Mouse (Mus musculus): Measurements from ENCODE around the gene Rora. TPM values are rescaled to one million over a fixed set of nuclear protein-coding genes. Genes with fewer than 3 reads are reported as not detected.
"Not testable (repeated sequence)": the region's sequence is repeated elsewhere in the genome, so short reads cannot be mapped to it uniquely, and the experiment has no call there.

Gene Rora
- total RNA-seq, 2 experiments from 2014 or later = 56.5 to 109 TPM

DNA sequence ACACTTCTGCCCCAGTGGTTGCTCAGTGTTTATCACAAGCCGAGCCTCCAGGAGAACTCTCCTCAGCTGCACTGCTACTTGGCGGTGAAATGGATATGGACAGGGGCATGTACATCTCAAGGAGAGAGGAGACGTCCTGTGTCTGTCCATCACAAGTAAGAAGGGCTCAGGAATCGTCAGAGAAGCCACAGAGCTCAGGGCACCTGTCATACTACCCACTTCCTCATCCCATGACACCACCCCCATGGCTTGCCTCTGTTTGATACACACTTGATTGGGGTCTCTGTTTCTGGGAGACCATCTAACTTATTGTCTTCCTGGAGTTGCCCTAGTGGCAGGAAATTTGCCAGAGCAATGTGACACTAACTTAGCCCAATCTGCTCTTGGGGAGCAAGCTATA, 433.3 kb downstream of the Rora start:
- DNase-seq = no peak

DNA sequence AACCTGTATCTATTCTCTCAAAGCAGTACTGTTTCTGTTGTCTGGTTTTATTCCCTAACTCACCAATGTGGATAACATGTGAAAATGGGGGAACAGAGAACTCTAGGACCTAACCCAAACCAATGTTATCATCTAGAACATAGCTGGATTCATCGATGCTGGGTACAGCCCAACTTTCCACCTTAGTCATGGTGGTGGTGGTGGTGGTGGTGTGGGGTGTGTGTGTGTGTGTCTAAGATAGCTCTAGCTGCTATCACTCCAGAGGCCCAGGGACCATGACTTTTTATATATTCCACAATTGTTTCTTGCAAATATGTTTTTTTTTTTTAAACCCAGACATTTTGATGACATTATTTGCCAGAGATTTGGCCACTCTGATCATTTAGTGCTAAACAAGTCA, 433.7 kb downstream of the Rora start:
- DNase-seq = no peak

DNA sequence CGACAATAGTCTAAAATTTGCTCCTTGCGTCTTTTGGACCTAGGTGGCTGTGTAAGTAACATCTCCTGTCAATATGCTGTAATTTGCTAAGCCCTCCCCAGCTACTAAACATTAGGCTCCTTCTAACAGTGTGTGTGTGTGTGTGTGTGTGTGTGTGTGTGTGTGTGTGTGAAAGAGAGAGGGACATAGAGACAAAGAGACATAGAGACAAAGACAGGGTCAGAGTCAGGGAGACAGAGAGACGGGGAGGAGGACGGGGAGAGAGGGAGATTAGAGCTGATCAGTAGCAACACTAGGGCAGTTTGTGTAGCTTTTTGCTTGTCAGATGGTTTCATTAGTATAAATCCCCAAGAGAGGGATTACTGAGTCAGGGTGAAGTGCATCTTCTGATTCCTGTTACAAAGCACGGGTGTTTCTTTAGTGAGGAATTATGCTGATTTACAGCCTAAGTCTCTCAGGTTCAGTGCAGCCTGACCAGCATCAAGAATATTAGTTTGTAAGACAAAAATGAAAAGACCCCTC, 437.2 kb downstream of the Rora start:
- no peak for DNase-seq

DNA sequence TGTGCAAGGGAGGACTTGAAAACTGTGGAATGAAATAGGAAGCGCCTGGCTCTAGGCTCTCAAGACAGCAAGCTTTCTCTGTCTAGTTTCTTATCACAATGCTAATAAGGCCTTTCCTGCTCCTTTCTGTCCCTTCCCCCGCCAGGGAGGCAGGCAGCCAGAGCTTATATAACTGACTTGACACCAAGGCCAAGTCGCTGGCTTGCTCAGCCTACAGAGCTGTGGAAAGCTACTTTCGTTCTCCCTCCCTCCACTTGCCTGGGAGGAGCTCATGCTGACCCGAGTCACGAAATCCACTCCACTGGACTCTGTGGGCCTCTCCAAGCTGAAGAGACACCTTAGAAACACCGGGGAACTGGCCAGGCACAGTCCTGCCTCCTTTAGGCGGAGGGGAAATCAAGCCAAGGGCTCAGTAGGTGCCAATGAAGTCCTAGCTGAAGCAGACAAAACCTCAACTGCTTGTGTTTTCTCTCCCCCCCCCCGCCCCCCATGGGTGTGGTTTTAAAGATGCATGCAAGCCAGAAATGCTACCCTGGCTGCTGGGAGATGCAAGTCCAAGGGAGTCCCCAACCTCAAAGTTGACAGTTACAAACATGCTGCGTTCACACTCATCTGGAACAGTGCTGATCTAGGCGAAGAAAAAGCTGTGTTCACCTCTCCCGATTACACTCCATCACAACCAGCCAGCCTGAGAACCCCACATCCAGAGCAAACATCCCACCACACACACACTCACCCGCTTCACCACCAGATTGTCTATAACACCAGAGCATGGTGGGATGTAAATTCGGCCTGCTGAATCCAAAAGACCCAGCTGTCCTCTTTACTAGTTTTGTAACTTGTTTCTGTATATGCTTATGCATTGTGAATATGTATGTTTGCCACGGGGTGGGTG, 438.8 kb downstream of the Rora start:
- peak; percentile 93 to 94 for DNase-seq

DNA sequence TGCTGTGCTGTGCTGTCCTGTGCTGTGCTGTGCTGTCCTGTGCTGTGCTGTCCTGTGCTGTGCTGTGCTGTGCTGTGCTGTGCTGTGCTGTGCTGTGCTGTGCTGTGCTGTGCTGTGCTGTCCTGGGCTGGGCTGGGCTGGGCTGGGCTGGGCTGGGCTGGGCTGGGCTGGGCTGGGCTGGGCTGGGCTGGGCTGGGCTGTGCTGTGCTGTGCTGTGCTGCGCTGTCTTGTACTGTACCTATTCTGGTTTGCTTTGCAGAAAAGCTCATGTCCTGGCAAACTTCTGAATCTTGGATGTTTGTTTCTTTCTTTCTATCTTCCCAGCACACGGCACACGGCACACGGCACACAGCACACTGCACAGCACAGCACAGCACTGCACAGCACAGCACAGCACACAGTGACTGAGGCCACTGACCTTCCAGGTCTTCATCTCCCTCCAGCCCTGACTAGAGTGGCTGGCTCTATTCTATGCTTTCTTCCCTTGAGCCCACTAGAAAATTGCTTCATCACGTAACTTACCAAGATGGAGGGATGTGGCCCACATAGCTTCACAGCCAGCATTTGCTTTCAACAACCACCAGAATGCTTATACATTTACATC, 446.7 kb downstream of the Rora start:
- not testable (repeated sequence) for DNase-seq

DNA sequence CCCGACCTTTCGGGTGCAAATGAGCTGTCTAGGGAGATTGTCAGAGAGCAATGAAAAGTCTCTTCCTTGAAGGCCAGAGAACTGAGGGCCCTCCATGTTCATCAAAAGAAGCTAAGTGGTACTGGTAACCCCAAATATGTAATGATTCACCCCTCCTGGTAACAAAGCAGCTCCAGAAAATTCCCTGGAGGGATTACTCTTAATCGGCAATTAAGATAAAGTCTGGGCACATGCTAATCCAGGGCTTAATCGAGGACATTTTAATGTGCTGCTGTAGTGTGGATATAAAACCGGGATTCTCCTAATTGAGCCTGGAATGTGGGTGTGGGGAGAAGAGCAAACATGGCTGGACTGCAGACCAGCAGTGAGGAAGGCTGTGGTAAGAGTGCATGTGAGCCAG, 450.7 kb downstream of the Rora start:
- DNase-seq = no peak

DNA sequence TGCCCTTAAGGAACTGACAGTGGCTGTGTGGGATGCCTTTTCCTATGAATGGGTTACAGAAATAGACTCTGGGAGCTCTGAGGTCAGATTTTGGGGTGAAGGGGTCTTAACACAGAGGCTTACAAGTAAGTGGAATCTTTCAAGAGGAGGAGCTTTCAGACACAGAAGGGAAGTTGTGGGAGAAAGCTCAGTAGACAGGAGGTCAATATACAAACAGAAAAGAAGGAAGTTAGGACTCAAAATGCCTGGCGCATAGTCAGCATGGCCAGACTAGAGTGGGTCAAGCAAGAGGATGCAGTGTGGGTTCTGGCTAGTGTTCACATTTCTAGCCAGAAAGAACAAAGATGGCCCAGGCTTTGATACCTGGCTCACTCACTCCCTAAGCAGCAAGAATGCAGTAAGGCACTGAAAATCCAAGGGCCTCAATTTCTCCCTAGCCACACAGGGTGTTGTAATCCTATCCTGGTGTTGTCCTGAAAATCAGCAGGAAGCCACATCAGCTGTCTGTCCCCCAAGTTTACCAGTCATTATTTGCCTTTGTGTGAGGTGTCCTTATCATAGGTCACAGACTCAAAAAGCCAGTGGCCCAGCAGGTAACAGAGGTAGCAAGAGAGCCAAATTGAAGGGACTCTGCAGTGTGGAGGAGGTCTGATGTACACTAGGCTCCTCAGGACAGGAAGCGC, 456.2 kb downstream of the Rora start:
- DNase-seq = no peak

DNA sequence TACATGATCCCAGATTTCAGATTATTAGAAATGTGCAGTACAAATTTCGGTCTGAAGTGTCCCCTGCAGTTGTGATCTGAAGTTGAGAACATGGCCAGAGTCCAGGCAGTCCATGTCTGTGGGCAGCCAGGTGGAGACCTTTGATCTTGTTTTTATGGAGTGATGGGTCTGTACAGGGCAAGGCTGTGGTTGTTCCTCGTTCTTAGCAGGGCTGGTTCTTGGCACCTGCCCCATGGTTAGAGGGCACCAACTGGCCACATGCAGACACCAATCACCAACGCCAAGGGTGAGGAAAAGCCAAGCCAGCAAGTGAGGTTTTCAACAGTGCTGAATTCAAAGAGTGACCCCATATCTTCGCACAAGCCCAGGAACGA, 456.7 kb downstream of the Rora start:
- DNase-seq = peak in 1 of 2 experiments; percentile 34

DNA sequence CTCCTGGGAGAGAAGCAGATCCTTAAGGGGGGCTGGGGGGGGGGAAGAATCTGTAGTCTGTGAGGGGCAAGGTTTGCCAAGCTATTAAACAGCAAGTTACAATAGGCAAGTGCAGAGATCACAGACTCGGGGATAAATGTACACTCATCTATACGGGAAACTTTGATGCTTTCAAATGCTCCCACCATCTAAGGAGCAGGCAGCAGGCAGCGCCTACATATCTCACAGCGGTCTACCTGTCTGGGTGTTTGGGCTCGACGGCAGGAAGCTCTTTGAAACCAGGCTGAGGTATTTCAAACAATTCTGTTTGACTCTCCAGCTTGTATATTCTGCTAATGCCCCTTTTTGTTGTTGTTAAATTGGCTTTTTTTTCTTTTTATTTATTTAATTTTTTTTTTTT, 457.1 kb downstream of the Rora start:
- DNase-seq = no peak

DNA sequence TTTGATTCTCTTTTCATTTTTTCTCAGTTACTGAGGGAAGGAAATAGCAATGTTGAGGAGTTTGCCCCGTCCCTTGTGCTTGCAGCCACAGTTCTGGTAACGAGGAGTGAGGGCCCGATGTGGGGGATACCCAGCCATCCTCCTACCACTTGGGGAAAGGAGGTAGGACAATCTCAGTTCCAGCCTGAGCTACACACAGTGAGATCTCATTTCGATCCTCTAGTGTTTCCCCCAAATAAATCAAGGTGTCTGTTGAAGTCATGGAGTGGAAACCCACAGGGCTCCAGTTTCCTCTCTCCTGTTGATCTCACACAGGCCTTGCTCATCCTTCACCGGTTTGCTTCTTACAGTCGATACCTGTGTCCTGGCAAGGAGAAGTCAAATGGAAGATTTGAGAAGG, 458.0 kb downstream of the Rora start:
- DNase-seq = no peak

DNA sequence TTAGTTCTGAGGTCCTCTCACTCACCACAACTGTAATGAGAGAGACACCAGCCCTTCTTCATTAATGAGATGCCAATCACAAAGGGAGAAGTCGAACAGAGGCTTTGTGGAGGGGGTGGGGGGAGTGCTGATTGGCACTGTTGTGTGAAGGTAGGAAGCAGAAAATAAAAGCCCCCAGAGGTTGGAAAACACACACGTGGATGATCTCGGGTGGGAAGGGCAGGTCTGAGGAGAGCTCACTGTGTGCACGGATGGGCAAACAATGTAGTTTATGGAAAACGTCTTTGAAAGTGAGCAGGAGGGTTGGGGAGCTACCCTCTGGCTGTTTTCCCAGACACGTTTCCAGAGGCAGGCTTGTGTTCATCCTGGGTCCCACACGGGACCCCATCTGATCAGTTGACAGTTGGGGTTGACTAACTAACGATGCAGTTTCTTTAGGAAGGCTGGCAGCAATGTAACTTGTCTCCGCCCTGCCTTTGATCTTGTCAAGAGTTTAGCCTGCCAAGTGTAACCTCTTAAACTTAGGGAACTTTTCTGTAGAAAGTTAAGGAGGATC, 460.9 kb downstream of the Rora start:
- DNase-seq = no peak

DNA sequence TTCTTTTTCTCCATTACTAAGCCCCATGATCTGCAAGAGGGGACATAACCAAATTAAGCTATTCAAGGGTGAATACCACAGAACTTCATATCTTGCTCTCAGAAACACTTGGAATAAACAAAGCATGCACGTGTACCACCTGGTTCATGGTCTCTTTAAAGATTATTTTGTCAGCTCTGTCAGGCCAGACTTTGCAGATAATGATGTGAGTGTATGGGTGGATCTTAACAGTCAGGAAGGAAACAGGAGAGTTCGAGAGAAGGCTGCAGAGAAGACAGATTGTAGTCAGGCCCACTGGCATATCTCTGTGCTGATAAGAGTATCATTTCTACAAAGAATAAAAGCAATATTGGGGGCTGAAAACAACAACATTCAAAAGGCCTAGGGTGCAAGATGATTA, 463.2 kb downstream of the Rora start:
- no peak for DNase-seq

DNA sequence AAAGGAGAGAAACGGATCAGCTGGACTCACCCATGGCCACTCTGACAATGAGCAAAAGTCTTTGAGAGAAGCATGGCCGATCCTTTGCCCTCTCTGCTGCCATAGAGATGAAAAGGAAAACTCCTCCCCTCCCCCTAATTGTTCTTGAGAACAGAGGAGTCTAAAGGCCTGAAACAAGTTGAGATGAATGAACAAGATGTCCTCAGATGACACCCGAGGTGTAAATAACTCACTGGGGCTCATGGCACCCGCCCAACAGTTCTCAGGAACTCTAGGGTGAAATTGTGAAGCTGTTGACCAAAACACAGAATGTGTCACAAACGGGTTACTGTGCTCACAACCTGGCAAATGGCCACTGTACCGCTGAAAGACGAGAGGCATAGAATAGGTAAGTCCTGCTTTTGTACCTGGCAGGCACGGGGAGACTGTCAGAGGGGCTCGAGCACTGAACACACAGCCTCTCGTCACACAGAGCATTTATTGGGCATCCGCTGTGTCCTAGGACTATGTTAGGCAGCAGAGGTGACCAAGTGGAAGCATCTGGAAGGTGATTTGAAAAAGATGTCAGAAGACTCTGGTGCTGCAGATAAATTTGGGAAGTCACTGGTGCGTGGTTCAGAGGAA, 467.6 kb downstream of the Rora start:
- no peak for DNase-seq

DNA sequence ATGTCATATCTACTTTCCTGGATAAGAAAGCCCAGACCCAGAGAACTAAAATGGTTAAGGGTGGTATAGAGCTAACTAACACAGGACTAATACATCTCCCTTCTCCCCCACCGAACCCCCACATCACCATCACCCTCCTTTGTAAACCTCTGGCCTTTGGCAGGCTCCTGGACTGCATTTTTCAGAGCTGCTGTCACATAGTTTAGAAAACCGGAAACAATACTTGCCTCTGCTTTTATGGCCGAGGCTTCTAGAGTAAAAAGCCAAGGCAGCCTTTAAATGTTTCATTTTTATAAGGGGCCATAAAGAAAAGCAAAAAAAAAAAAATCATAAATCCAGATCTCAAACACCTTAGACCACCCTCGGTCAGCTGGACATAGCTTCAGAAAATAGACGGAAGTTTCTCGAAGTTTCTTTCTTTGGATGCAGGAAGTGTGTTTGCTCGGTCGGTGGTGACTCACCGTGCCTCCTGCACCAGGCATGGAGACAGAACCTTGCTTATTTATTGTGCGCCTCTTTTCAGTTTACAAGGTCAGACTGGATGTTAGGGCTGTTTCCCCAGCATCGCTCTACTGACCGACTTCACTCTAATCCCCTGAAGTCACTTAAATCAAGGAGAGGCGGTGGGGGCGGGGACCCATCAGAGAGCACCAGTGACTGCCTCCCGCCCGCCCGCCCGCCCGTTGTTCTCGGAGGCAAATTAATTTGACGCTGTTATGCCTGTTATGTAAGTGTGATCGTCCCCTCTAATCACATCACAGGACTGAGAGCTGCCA, 471.6 kb downstream of the Rora start:
- peak; percentile 69 to 78 for DNase-seq

DNA sequence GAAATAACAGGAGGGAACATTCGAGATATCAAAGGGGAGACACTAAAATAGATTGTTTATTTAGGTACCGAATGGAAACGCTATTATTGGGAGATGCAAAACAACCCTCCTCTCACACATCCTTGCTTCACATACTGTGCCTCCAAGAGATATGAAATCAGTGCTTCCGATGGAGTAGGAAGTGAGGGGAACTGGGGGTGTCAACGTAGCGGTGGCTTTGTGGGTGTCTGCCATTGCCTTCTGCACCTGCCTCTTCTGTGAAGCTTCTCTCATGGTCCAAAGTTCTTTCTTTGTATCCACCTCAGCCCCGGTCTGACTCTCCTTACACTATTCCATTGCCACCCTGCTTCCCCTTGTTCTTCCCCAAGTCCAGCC, 472.2 kb downstream of the Rora start:
- DNase-seq = no peak

DNA sequence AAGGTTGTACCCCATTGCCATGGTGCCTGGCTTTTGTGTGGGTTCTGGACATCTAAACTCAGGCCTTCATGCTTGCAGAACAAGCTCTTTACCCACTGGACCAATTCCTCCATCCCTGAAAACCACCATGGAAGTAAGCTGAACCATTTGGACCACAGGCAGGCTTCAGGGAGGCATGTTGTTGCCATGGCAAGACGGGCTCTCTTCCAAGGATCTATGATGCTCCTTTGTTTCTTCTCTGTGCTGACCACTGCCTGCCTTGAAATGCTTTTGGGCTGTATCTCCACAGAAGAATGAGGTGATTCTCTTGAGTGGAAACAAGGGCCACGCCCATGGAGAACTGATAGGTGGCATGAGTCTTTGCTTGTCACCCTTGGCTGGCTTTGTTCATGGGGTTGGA, 473.0 kb downstream of the Rora start:
- no peak for DNase-seq

DNA sequence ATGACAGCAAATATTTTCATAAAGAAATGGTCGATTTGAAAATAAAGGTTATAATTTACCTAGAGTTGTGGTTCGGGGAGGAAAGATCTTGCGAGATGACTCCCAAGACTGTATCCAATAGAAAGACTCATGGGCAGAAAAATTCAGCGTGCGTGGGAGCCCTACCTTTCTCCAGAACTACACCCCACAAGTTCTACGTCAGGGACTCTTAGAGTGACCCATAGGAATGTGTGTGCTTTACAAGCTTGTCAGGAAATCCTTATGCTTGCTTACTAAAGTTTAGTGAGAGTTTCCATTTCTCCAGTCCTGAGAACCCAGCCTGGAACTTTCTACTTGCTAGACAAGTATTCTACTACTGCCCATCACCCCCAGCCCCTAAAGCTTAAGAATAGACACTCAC, 474.7 kb downstream of the Rora start:
- no peak for DNase-seq

DNA sequence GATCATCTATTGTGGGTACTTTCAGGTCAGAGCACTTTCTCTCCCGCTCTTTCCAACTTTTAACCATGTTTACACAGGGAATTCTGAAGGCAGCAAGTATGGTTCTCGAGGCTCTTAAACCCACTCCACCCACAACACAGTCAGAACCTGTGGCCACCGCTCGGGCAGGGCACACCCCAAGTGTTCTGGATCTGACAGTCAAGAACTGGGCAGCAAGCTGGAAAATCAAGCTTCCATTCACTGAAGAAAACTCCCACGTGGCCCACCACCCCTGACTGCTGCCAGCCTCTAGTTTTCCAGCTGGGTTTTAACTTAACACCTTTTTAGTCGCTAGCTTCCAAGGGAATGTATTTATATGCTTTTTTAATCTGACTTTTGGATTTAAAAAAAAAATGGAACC, 479.4 kb downstream of the Rora start:
- no peak for DNase-seq

DNA sequence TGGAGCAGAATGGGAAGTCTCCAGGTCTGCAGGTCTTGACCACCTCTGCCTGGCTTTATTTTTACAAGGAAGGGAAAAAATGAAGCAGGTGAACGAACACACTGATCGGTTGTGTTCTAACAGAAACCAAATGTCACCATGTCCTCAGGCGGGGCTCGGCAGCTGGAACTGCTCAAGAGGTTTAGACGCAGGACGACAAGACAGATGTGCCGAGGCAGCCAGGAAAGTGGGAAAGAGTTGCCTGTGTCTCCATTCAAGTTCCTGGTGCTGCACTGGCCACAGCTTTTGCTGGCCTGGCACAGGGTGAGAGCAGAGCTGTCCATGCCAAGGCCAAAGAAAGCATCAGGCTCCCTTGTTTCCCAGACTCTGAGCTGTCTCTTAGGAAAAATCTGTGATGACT, 480.1 kb downstream of the Rora start:
- peak; percentile 48 to 56 for DNase-seq

DNA sequence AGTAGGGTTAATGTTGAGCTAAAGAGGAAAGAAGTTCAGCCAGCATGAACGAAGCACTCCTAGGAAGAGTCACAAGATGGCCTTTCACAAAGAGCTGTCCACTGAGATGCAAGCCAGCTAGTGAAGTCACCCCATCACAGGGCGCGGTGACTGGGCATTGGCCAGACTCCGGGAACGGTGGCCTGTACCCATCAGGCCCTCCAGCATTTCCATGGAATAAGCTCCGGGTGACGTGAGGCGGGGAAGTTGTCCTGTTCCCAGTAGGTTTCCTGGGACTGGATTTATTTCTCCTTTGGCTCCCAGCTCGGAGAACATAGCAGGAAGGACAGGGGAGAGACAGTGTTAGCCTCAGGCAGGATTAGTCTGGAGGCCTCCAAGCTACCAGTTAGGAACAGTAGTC, 481.0 kb downstream of the Rora start:
- no peak for DNase-seq

DNA sequence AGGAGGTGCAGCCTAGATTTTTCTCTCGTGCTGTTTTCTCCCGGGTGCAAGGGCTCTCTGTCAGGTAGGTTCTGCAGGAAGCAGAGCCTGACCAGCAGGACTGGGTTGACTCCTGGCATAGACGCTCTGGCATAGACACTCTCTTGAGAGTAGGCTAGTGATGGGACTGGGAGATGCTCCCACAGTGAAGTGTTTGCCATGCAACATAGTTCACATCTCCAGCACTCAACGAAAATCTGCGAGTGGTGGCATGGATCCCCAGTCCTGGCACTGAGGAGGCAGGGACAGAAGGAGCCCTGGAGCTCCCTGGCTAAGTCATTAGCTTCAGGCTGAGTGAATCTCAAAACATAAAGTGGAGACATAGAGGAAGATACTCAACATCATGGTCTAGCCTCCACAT, 483.2 kb downstream of the Rora start:
- DNase-seq = no peak

DNA sequence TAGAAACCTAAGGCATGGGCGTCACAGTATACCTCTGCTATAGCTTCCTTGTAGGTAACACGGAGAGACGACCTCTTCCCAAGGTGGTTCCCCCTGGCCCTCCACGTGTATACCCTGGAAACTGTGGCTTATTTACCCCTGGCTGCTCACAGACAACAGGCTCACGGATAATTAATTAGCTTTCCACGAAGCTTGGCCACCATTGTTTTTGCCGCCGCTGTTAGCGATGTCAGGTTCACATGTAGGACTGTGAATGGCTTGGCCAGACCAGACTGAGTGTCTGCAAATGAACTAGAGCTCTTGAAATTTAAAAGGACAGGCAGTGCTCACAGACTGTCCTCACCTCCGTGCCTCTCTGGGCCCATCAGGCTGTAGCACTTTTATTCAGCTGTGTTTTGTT, 483.8 kb downstream of the Rora start:
- DNase-seq = no peak
